Mouse (Mus musculus): ENCODE results near the gene a. TPM values are rescaled to one million over a fixed set of nuclear protein-coding genes. Genes with fewer than 3 reads are reported as not detected.

Gene a
- polyA plus RNA-seq, 1 experiment from 2014 or later: 1.3 TPM

DNA sequence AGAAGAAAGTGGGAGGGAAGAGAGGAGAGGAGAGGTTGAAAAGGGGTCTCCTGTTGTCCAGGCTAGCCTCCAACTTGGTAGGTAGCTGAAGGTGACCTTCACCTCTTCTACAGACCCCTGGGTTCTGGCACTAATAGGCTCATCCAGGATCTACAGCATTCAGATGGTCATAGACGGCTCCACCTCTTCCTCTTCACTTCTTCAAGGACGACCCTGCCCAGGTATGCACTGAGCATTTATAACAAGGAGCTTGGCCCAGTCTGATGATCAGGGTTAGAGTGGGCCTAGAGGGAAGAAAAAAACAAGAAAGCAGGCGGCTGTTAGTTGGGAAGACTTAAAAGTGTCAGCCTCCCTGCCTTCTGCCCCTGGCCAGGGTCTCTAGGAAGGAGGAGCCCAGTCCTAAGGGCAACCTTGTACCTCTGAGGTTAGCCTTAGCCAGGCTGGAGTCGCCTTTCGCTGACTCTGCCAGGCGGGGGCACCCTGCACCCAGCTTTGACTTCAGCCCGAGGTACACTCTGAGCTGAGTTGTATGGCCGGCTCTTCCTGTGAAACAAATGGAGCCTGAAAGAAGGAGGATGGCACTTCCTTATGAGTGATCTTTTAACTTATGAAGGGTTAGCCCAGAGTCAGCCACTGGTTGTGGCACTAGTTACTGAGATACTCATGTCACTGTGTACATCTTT is 291.1 kb downstream of the a start:
- DNase-seq (ENCODE audit: low spot score) (peak; percentile 62), ATAC-seq (ENCODE audit: low FRiP score) (no peak)
- Histone ChIP-seq H3K27ac (ENCODE audit: low read depth, low read length) (no peak overlapping the region), H3K4me1 (replicated peaks; ENCODE audit: control insufficient read depth, insufficient read depth, low read length) (no peaks in the 10 kb centered on the region), H3K9ac (ENCODE audit: low read depth, low read length) (no peak overlapping the region), H3K27me3 (ENCODE audit: control insufficient read depth, insufficient read depth, low read length) (no peaks in the 10 kb centered on the region), H3K9me3 (ENCODE audit: control insufficient read depth, low read length) (no peaks in the 10 kb centered on the region), H3K36me3 (ENCODE audit: control insufficient read depth, insufficient read depth, low read length) (no peaks in the 10 kb centered on the region), H3K4me3 (ENCODE audit: low read depth, low read length) (no peak overlapping the region), H3K4me2 (replicated peaks; ENCODE audit: low read depth, low read length) (no peak overlapping the region)
- 20% methylated on average over 8 of the region's 8 CpGs for WGBS

DNA sequence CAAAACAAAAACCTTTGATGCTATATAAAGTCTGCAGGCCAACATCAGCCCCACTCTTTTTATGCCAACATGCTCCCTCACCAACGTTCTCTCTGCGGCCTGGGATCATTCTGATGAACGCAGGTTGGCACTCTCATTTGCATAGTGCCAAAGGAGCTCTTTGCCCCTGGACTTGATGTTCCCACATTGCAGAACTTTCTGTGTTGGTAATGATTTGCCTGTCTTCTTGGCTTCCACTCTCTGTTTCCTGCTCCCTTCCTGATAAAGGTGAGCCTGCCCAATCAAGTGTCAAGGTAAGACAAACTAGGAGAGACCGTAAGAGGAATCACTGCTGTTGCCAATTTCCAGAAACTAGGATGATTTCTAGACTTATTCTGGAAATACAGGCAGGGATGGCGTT is 293.3 kb downstream of the a start:
- H3K27me3 ChIP-seq (ENCODE audit: control insufficient read depth, insufficient read depth, low read length): no peaks in the 10 kb centered on the region
- no peak overlapping the region for H3K4me3 ChIP-seq (ENCODE audit: low read depth, low read length)
- WGBS: 82% methylated on average over 5 of the region's 5 CpGs
- no peaks in the 10 kb centered on the region for H3K4me1 ChIP-seq (replicated peaks; ENCODE audit: control insufficient read depth, insufficient read depth, low read length)
- no peak overlapping the region for H3K9ac ChIP-seq (ENCODE audit: low read depth, low read length)
- H3K27ac ChIP-seq (ENCODE audit: low read depth, low read length): no peak overlapping the region
- H3K9me3 ChIP-seq (ENCODE audit: control insufficient read depth, low read length): no peaks in the 10 kb centered on the region
- ATAC-seq (ENCODE audit: low FRiP score) (no peak), DNase-seq (ENCODE audit: low spot score) (no peak)
- no peak overlapping the region for H3K4me2 ChIP-seq (replicated peaks; ENCODE audit: low read depth, low read length)
- H3K36me3 ChIP-seq (ENCODE audit: control insufficient read depth, insufficient read depth, low read length): no peaks in the 10 kb centered on the region

GRCm38 (mm10) chr2:155086328-155086727 is 295.1 kb downstream of the a start:
- Histone ChIP-seq H3K36me3 (ENCODE audit: control insufficient read depth, insufficient read depth, low read length) (no peaks in the 10 kb centered on the region), H3K4me3 (ENCODE audit: low read depth, low read length) (no peak overlapping the region), H3K9ac (ENCODE audit: low read depth, low read length) (no peak overlapping the region), H3K4me2 (replicated peaks; ENCODE audit: low read depth, low read length) (no peak overlapping the region), H3K27me3 (ENCODE audit: control insufficient read depth, insufficient read depth, low read length) (no peaks in the 10 kb centered on the region), H3K4me1 (replicated peaks; ENCODE audit: control insufficient read depth, insufficient read depth, low read length) (no peaks in the 10 kb centered on the region), H3K9me3 (ENCODE audit: control insufficient read depth, low read length) (no peaks in the 10 kb centered on the region), H3K27ac (ENCODE audit: low read depth, low read length) (no peak overlapping the region)
- DNase-seq (ENCODE audit: low spot score) (no peak), ATAC-seq (ENCODE audit: low FRiP score) (no peak)
- 90% methylated on average over 5 of the region's 5 CpGs for WGBS

DNA sequence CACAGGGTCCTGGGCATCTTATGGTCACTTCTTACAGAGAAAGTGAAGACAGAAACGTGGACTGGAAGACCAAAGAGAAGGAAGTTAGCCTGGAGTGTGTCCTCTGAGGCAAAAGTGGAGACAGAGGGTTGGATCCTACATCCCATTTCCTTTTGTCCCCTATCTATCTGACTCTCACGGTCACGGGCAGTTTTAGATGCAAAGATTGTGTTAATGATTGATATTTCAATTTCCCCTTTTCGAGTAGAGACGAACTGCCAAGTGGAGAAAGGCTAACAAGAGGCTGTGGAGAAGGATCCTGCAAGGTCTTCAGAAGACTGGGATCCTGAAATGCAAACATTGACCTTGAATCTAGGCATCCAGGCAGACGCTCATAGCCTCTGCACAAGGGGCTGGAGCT is 297.1 kb downstream of the a start:
- no peaks in the 10 kb centered on the region for H3K27me3 ChIP-seq (ENCODE audit: control insufficient read depth, insufficient read depth, low read length)
- H3K36me3 ChIP-seq (ENCODE audit: control insufficient read depth, insufficient read depth, low read length): no peaks in the 10 kb centered on the region
- no peaks in the 10 kb centered on the region for H3K4me1 ChIP-seq (replicated peaks; ENCODE audit: control insufficient read depth, insufficient read depth, low read length)
- H3K4me3 ChIP-seq (ENCODE audit: low read depth, low read length): no peak overlapping the region
- H3K9me3 ChIP-seq (ENCODE audit: control insufficient read depth, low read length): no peaks in the 10 kb centered on the region
- H3K4me2 ChIP-seq (replicated peaks; ENCODE audit: low read depth, low read length): no peak overlapping the region
- H3K27ac ChIP-seq (ENCODE audit: low read depth, low read length): no peak overlapping the region
- WGBS: 92% methylated on average over 6 of the region's 6 CpGs
- H3K9ac ChIP-seq (ENCODE audit: low read depth, low read length): no peak overlapping the region
- ATAC-seq (ENCODE audit: low FRiP score) (no peak), DNase-seq (ENCODE audit: low spot score) (no peak)

DNA sequence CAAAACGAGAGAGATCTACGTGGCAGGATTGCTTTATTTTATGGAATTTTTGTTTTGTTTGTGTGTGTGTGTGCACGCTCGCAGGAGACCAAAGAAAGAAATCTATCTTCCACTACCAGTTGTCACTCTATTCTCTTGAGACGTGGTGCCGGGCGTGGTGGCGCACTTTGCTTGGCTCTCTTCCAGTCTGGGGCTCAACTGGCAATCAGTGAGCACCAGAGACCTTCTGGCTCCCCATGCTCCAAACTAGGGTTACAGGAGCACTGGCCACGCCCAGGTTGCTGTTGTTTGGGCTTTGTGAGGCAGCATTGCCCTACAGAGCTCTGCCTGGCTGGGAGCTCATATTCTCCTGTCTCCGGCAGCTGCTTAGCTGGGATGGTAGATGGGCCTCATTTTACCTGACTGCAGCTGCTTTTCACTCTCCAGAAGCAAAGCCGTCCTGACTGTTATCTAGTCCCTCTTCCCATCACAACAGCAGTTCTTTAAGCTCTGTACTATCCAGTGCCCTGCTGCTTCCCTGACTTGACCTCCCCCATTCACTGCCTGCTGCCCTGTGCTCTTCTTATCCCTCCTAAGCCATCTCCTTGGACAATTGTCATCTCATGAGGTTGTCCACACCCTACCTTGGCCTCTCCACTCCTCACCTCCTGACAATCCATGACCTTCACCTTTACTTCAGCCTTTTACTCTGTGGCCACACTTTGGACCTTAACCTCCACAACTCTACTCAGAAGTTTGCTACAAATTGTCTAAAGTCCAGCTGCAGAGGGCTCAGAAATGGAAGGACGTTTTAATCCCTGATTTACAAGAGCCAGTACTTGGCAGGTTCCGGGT is 299.9 kb downstream of the a start:
- H3K27me3 ChIP-seq (ENCODE audit: control insufficient read depth, insufficient read depth, low read length): no peaks in the 10 kb centered on the region
- no peak for ATAC-seq (ENCODE audit: low FRiP score)
- WGBS: 72% methylated on average over 13 of the region's 13 CpGs
- no peak overlapping the region for H3K27ac ChIP-seq (ENCODE audit: low read depth, low read length)
- no peak overlapping the region for H3K4me2 ChIP-seq (replicated peaks; ENCODE audit: low read depth, low read length)
- DNase-seq (ENCODE audit: low spot score): no peak
- no peak overlapping the region for H3K4me3 ChIP-seq (ENCODE audit: low read depth, low read length)
- H3K9me3 ChIP-seq (ENCODE audit: control insufficient read depth, low read length): no peaks in the 10 kb centered on the region
- no peaks in the 10 kb centered on the region for H3K36me3 ChIP-seq (ENCODE audit: control insufficient read depth, insufficient read depth, low read length)
- no peak overlapping the region for H3K9ac ChIP-seq (ENCODE audit: low read depth, low read length)
- H3K4me1 ChIP-seq (replicated peaks; ENCODE audit: control insufficient read depth, insufficient read depth, low read length): no peaks in the 10 kb centered on the region

DNA sequence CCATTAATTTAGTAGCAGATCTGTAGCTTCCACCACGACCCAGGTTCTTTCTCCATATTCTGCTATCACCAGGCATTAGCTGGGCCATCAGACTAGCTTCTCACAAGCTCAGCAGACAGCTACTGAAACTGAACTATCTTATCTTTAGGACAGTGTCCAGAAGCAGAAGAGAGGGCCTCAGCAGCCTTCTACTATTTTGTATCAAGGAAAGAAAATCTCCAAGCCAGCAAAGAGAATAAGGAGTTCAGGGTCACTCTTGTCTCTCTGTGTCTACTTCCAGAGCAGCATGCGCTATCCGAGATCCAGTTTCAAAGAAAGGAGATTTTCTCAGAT is 300.5 kb downstream of the a start:
- WGBS: 84% methylated on average over 3 of the region's 3 CpGs
- no peak overlapping the region for H3K4me3 ChIP-seq (ENCODE audit: low read depth, low read length)

DNA sequence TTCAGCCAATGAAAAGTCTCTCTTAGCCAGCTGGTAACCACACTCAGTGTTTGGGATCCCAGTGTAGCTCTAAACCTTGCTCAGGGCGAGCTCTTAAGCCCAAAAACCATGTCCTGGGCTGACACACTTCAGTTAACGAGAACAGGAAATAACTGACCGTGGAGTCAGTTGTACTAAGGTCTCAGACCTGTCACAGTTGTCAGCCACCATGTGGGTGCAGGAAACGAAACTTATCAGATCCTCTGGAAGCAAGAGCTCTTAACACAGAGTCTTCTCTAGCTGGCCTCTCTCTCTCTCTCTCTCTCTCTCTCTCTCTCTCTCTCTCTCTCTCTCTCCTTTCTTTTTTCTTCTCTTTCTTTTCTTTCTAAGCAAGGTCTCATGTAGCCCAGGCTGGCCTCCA is 302.2 kb downstream of the a start:
- no peak overlapping the region for H3K9ac ChIP-seq (ENCODE audit: low read depth, low read length)
- no peak for DNase-seq (ENCODE audit: low spot score)
- no peak for ATAC-seq (ENCODE audit: low FRiP score)
- no peak overlapping the region for H3K4me2 ChIP-seq (replicated peaks; ENCODE audit: low read depth, low read length)
- H3K4me3 ChIP-seq (ENCODE audit: low read depth, low read length): no peak overlapping the region
- no peaks in the 10 kb centered on the region for H3K4me1 ChIP-seq (replicated peaks; ENCODE audit: control insufficient read depth, insufficient read depth, low read length)
- H3K9me3 ChIP-seq (ENCODE audit: control insufficient read depth, low read length): no peaks in the 10 kb centered on the region
- no peaks in the 10 kb centered on the region for H3K27me3 ChIP-seq (ENCODE audit: control insufficient read depth, insufficient read depth, low read length)
- H3K36me3 ChIP-seq (ENCODE audit: control insufficient read depth, insufficient read depth, low read length): no peaks in the 10 kb centered on the region
- no peak overlapping the region for H3K27ac ChIP-seq (ENCODE audit: low read depth, low read length)
- 58% methylated on average over 4 of the region's 4 CpGs for WGBS

More for the DNA sequence above, 300.5 kb downstream of the a start:
- no peaks in the 10 kb centered on the region for H3K27me3 ChIP-seq (ENCODE audit: control insufficient read depth, insufficient read depth, low read length)
- H3K36me3 ChIP-seq (ENCODE audit: control insufficient read depth, insufficient read depth, low read length): no peaks in the 10 kb centered on the region
- H3K9ac ChIP-seq (ENCODE audit: low read depth, low read length): no peak overlapping the region
- no peaks in the 10 kb centered on the region for H3K4me1 ChIP-seq (replicated peaks; ENCODE audit: control insufficient read depth, insufficient read depth, low read length)
- no peaks in the 10 kb centered on the region for H3K9me3 ChIP-seq (ENCODE audit: control insufficient read depth, low read length)
- ATAC-seq (ENCODE audit: low FRiP score) (no peak), DNase-seq (ENCODE audit: low spot score) (no peak)
- H3K4me2 ChIP-seq (replicated peaks; ENCODE audit: low read depth, low read length): no peak overlapping the region
- no peak overlapping the region for H3K27ac ChIP-seq (ENCODE audit: low read depth, low read length)

GRCm38 (mm10) chr2:155098720-155099380 is 307.6 kb downstream of the a start:
- Histone ChIP-seq H3K4me1 (replicated peaks; ENCODE audit: control insufficient read depth, insufficient read depth, low read length) (no peaks in the 10 kb centered on the region), H3K9me3 (ENCODE audit: control insufficient read depth, low read length) (no peaks in the 10 kb centered on the region), H3K4me2 (replicated peaks; ENCODE audit: low read depth, low read length) (no peak overlapping the region), H3K36me3 (ENCODE audit: control insufficient read depth, insufficient read depth, low read length) (no peaks in the 10 kb centered on the region), H3K4me3 (ENCODE audit: low read depth, low read length) (no peak overlapping the region), H3K27me3 (ENCODE audit: control insufficient read depth, insufficient read depth, low read length) (no peaks in the 10 kb centered on the region), H3K27ac (ENCODE audit: low read depth, low read length) (no peak overlapping the region), H3K9ac (ENCODE audit: low read depth, low read length) (no peak overlapping the region)
- DNase-seq (ENCODE audit: low spot score) (peak; percentile 10), ATAC-seq (ENCODE audit: low FRiP score) (no peak)
- 84% methylated on average over 9 of the region's 9 CpGs for WGBS
